Mouse (Mus musculus): ENCODE measurements around the gene Urod. TPM values are rescaled to one million over a fixed set of nuclear protein-coding genes. Genes with fewer than 3 reads are reported as not detected.

Gene Urod
- total RNA-seq, 2 experiments from 2014 or later = 32.0 to 55.7 TPM

GRCm38 (mm10) chr4:116995798-116996135 lies 1.6 kb upstream of the Urod start:
- peak; percentile 12; the same call in 1 of the 2 replicates for ATAC-seq (ENCODE audit: poor library complexity, severe bottlenecking)

GRCm38 (mm10) chr4:116995131-116995797 lies 1.1 kb upstream of the Urod start, which contains the start of gene Hectd3:
Gene Hectd3 (plus strand): TSS chr4:116995317.
- ATAC-seq (ENCODE audit: poor library complexity, severe bottlenecking) = peak; percentile 55

GRCm38 (mm10) chr4:116991366-116991765 lies 2.8 kb downstream of the Urod start:
- ATAC-seq (ENCODE audit: poor library complexity, severe bottlenecking) = peak; percentile 53

GRCm38 (mm10) chr4:116989731-116990130 lies 4.5 kb downstream of the Urod start:
- ATAC-seq (ENCODE audit: poor library complexity, severe bottlenecking) = no peak

GRCm38 (mm10) chr4:116987122-116987456 lies 7.1 kb downstream of the Urod start:
- no peak for ATAC-seq (ENCODE audit: poor library complexity, severe bottlenecking)

GRCm38 (mm10) chr4:116986400-116987121 lies 7.7 kb downstream of the Urod start:
- peak; percentile 77 for ATAC-seq (ENCODE audit: poor library complexity, severe bottlenecking)

GRCm38 (mm10) chr4:116985681-116986080 lies 8.5 kb downstream of the Urod start:
- no peak for ATAC-seq (ENCODE audit: poor library complexity, severe bottlenecking)

GRCm38 (mm10) chr4:116976503-116976902 lies 17.7 kb downstream of the Urod start:
- no peak for ATAC-seq (ENCODE audit: poor library complexity, severe bottlenecking)

- no peak for ATAC-seq (ENCODE audit: poor library complexity, severe bottlenecking)
Measured at GRCm38 (mm10) chr4:116954951-116955350, 39.3 kb downstream of the Urod start.

GRCm38 (mm10) chr4:116951642-116952041 lies 42.6 kb downstream of the Urod start:
- no peak for ATAC-seq (ENCODE audit: poor library complexity, severe bottlenecking)

- ATAC-seq (ENCODE audit: poor library complexity, severe bottlenecking) = no peak
Measured at GRCm38 (mm10) chr4:116944055-116944454, 50.2 kb downstream of the Urod start.

- ATAC-seq (ENCODE audit: poor library complexity, severe bottlenecking) = no peak
Measured at GRCm38 (mm10) chr4:116942695-116943094, 51.5 kb downstream of the Urod start.

Other genes starting within 250 kb of the Urod start
- gene Toe1, start 186.8 kb downstream of the Urod start, total RNA-seq (2015) = 17.7 and 18.2 TPM in 2 replicates
- gene Toe1, start 186.8 kb downstream of the Urod start, total RNA-seq (2017) = 31.9 and 41.1 TPM in 2 replicates
- 5.3 and 10.8 TPM in 2 replicates for gene Mutyh, start 186.7 kb downstream of the Urod start, total RNA-seq (2015)
- gene Mutyh, start 186.7 kb downstream of the Urod start, total RNA-seq (2017) = 2.7 and 5.5 TPM in 2 replicates
- not detected in 2 replicates for gene Hpdl, start 172.7 kb downstream of the Urod start, total RNA-seq (2015)
- not detected in 2 replicates for gene Hpdl, start 172.7 kb downstream of the Urod start, total RNA-seq (2017)
- 0.02 and 0.16 TPM in 2 replicates for gene Zswim5, start 117.0 kb downstream of the Urod start, total RNA-seq (2015)
- gene Zswim5, start 117.0 kb downstream of the Urod start, total RNA-seq (2017) = not detected in 2 replicates
- gene Hectd3, start 904 bp upstream of the Urod start, total RNA-seq (2015) = 9.5 and 10.1 TPM in 2 replicates
- 18.9 and 20.0 TPM in 2 replicates for gene Hectd3, start 904 bp upstream of the Urod start, total RNA-seq (2017)
- gene Eif2b3, start 25.0 kb upstream of the Urod start, total RNA-seq (2015) = 10.9 and 18.2 TPM in 2 replicates
- gene Eif2b3, start 25.0 kb upstream of the Urod start, total RNA-seq (2017) = 11.3 and 20.2 TPM in 2 replicates
- 0.13 and 0.34 TPM in 2 replicates for gene Ptch2, start 101.7 kb upstream of the Urod start, total RNA-seq (2015)
- 0.08 and 0.11 TPM in 2 replicates for gene Ptch2, start 101.7 kb upstream of the Urod start, total RNA-seq (2017)
- 5.3 and 5.9 TPM in 2 replicates for gene Btbd19, start 131.3 kb upstream of the Urod start, total RNA-seq (2015)
- 10.4 and 11.1 TPM in 2 replicates for gene Btbd19, start 131.3 kb upstream of the Urod start, total RNA-seq (2017)
- 2.1 TPM in 1 of 2 replicates, not detected in the other for gene Tctex1d4, start 132.4 kb upstream of the Urod start, total RNA-seq (2015)
- gene Tctex1d4, start 132.4 kb upstream of the Urod start, total RNA-seq (2017) = 0.53 and 2.8 TPM in 2 replicates
- gene Plk3, start 139.6 kb upstream of the Urod start, total RNA-seq (2015) = 4.9 and 6.2 TPM in 2 replicates
- gene Plk3, start 139.6 kb upstream of the Urod start, total RNA-seq (2017) = 3.0 and 4.2 TPM in 2 replicates
- gene Rps8, start 161.8 kb upstream of the Urod start, total RNA-seq (2015) = 2,618 and 2,625 TPM in 2 replicates
- 984 and 1,065 TPM in 2 replicates for gene Rps8, start 161.8 kb upstream of the Urod start, total RNA-seq (2017)
- 30.3 and 30.4 TPM in 2 replicates for gene Kif2c, start 188.2 kb upstream of the Urod start, total RNA-seq (2015)
- gene Kif2c, start 188.2 kb upstream of the Urod start, total RNA-seq (2017) = 44.9 and 50.4 TPM in 2 replicates

Data from megakaryocyte, adult 5-6 weeks (primary cell).